Mouse (Mus musculus) erythroblast, embryonic 14.5 days (primary cell): ENCODE data around the gene Plcd1. TPM values are rescaled to one million over a fixed set of nuclear protein-coding genes. Genes with fewer than 3 reads are reported as not detected.

ENCODE experiments used
- H3K27me3 ChIP-seq: 2 replicates; pipeline ENCODE4 v1.6.1; 2012; ENCODE audit warnings: inconsistent platforms; ENCODE audit not compliant: control insufficient read depth
- H3K36me3 ChIP-seq: 2 replicates; pipeline ENCODE4 v1.6.1; 2012; ENCODE audit warnings: mild to moderate bottlenecking, inconsistent platforms; ENCODE audit not compliant: control insufficient read depth
- H3K4me1 ChIP-seq: 2 replicates; pipeline ENCODE4 v1.6.1; 2012; ENCODE audit warnings: inconsistent platforms; ENCODE audit not compliant: control insufficient read depth
- H3K4me3 ChIP-seq: replicated peaks from 2 replicates; pipeline ENCODE3; 2012; ENCODE audit warnings: moderate library complexity, mild to moderate bottlenecking, inconsistent platforms
- H3K9me3 ChIP-seq: 2 replicates; pipeline ENCODE4 v1.6.1; 2012; ENCODE audit warnings: low read length, inconsistent platforms, mixed read lengths; ENCODE audit not compliant: control insufficient read depth
- GATA1 ChIP-seq: IDR thresholded peaks from 2 replicates; pipeline ENCODE4 v1.6.1; 2012; ENCODE audit warnings: low read length, inconsistent platforms, mixed read lengths
- TAL1 ChIP-seq: IDR thresholded peaks from 3 replicates; pipeline ENCODE4 v1.6.1; 2012; ENCODE audit warnings: low read length, inconsistent platforms, mixed read lengths
- polyA plus RNA-seq: library from polyadenylated mRNA; stranded (reverse); fragments of >175 nt; gene quantifications from 2 replicates; pipeline ENCODE4 v1.2.3, GENCODE M21; 2012

Gene Plcd1
- polyA plus RNA-seq, 1 experiment = 0.01 TPM

GRCm38 (mm10) chr9:119082656-119083430 lies 10.5 kb downstream of the Plcd1 start:
- no peak for TF ChIP-seq GATA1
- TF ChIP-seq TAL1 = no peak
- H3K9me3 ChIP-seq = no peaks in the 10 kb centered on the region
- H3K4me3 ChIP-seq = no peak overlapping the region
- no peaks in the 10 kb centered on the region for H3K36me3 ChIP-seq
- H3K4me1 ChIP-seq = no peaks in the 10 kb centered on the region
- peaks cover 7% of the 10 kb centered on the region for H3K27me3 ChIP-seq

GRCm38 (mm10) chr9:119082039-119082438 lies 11.3 kb downstream of the Plcd1 start:
- H3K36me3 ChIP-seq = no peaks in the 10 kb centered on the region
- no peak overlapping the region for H3K4me3 ChIP-seq
- H3K27me3 ChIP-seq = no peaks in the 10 kb centered on the region
- no peak for TF ChIP-seq GATA1
- no peak for TF ChIP-seq TAL1
- no peaks in the 10 kb centered on the region for H3K4me1 ChIP-seq
- H3K9me3 ChIP-seq = no peaks in the 10 kb centered on the region

- Histone ChIP-seq H3K4me1 (no peaks in the 10 kb centered on the region), H3K36me3 (no peaks in the 10 kb centered on the region), H3K4me3 (no peak overlapping the region), H3K27me3 (no peaks in the 10 kb centered on the region), H3K9me3 (no peaks in the 10 kb centered on the region)
- no peak for TF ChIP-seq GATA1
- TF ChIP-seq TAL1 = no peak
Measured at GRCm38 (mm10) chr9:119080040-119080675, 13.1 kb downstream of the Plcd1 start.

- Histone ChIP-seq H3K4me3 (no peak overlapping the region), H3K4me1 (no peaks in the 10 kb centered on the region), H3K27me3 (no peaks in the 10 kb centered on the region), H3K9me3 (no peaks in the 10 kb centered on the region), H3K36me3 (no peaks in the 10 kb centered on the region)
- TF ChIP-seq GATA1 (no peak), TAL1 (no peak)
Measured at GRCm38 (mm10) chr9:119075685-119076084, 17.6 kb downstream of the Plcd1 start.

- no peaks in the 10 kb centered on the region for H3K36me3 ChIP-seq
- TF ChIP-seq GATA1 = no peak
- no peak overlapping the region for H3K4me3 ChIP-seq
- H3K9me3 ChIP-seq = no peaks in the 10 kb centered on the region
- no peaks in the 10 kb centered on the region for H3K27me3 ChIP-seq
- H3K4me1 ChIP-seq = no peaks in the 10 kb centered on the region
Measured at GRCm38 (mm10) chr9:119073184-119073895, 20.0 kb downstream of the Plcd1 start.

GRCm38 (mm10) chr9:119071786-119072185 lies 21.5 kb downstream of the Plcd1 start:
- no peaks in the 10 kb centered on the region for H3K4me1 ChIP-seq
- H3K4me3 ChIP-seq = no peak overlapping the region
- no peaks in the 10 kb centered on the region for H3K9me3 ChIP-seq
- H3K27me3 ChIP-seq = no peaks in the 10 kb centered on the region
- no peaks in the 10 kb centered on the region for H3K36me3 ChIP-seq
- no peak for TF ChIP-seq TAL1

- no peaks in the 10 kb centered on the region for H3K9me3 ChIP-seq
- H3K4me1 ChIP-seq = no peaks in the 10 kb centered on the region
- H3K4me3 ChIP-seq = no peak overlapping the region
- no peak for TF ChIP-seq TAL1
- no peak for TF ChIP-seq GATA1
- H3K27me3 ChIP-seq = no peaks in the 10 kb centered on the region; the same call in 1 of the 2 replicates
- H3K36me3 ChIP-seq = no peaks in the 10 kb centered on the region
Measured at GRCm38 (mm10) chr9:119070173-119070825, 23.0 kb downstream of the Plcd1 start.

- Histone ChIP-seq H3K9me3 (no peaks in the 10 kb centered on the region), H3K4me1 (no peaks in the 10 kb centered on the region; the same call in none of the 2 replicates), H3K36me3 (no peaks in the 10 kb centered on the region), H3K27me3 (no peaks in the 10 kb centered on the region; the same call in 1 of the 2 replicates), H3K4me3 (no peak overlapping the region)
- TF ChIP-seq GATA1 = no peak
- no peak for TF ChIP-seq TAL1
Measured at GRCm38 (mm10) chr9:119068266-119068665, 25.0 kb downstream of the Plcd1 start.

GRCm38 (mm10) chr9:119067601-119068000 lies 25.7 kb downstream of the Plcd1 start:
- H3K4me1 ChIP-seq = no peaks in the 10 kb centered on the region; the same call in none of the 2 replicates
- no peaks in the 10 kb centered on the region; the same call in 1 of the 2 replicates for H3K27me3 ChIP-seq
- no peaks in the 10 kb centered on the region for H3K9me3 ChIP-seq
- H3K36me3 ChIP-seq = no peaks in the 10 kb centered on the region
- no peak overlapping the region for H3K4me3 ChIP-seq
- TF ChIP-seq GATA1 (no peak), TAL1 (no peak)
